Mouse (Mus musculus) myocyte (in vitro differentiated cells): ENCODE measurements around the gene Farsb.

Source experiments
- POLR2A ChIP-seq: IDR thresholded peaks from one replicate; pipeline ENCODE4 v1.6.1; 2011; ENCODE audit warnings: low read depth, mild to moderate bottlenecking, control low read depth, moderate library complexity; ENCODE audit not compliant: insufficient read length
- USF1 ChIP-seq: IDR thresholded peaks from one replicate; pipeline ENCODE4 v1.6.1; 2011; ENCODE audit warnings: low read depth, mild to moderate bottlenecking, control low read depth, moderate library complexity

- TF ChIP-seq USF1 (no peak), POLR2A (no peak)
These were observed 51.5 kb downstream of the Farsb start for GRCm38 (mm10) chr1:78437150-78437549.
